Mouse (Mus musculus) spleen, adult 2 months (tissue): ENCODE results near the gene Pcx.

Experiments
- CTCF ChIP-seq: fragments of 200-500 bp; IDR thresholded peaks from 2 replicates; pipeline ENCODE4 v1.5.1; 2011; ENCODE audit warnings: mild to moderate bottlenecking, inconsistent platforms; ENCODE audit not compliant: insufficient read depth, insufficient read length, insufficient replicate concordance; ENCODE audit errors: extremely low read depth
- POLR2A ChIP-seq: fragments of 200-500 bp; IDR thresholded peaks from 2 replicates; pipeline ENCODE4 v1.6.1; 2011; ENCODE audit warnings: low read depth, low read length, inconsistent platforms

DNA sequence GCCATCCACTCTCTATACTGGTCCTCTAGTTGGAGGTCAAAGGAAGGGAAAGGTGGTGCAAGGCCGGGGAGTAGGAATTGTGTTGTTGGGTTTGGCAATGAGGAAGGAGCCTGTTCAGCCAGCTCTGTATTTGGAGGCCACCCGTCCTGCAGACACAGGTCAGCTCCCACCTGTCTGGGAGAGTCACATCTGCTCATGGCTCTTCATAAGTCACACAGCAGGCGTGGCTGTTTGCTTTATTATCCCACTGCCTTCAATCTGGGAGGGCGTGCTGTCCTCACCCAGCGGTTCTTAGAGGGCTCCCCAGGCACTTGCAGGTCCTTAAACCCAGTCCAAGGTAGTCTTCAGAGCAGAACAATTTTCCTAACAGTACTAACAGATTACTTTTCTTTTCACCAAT, 49.9 kb downstream of the Pcx start:
- no peak for TF ChIP-seq POLR2A
- no peak for TF ChIP-seq CTCF
